Mouse (Mus musculus): ENCODE measurements around the gene Flad1.

The Flad1 gene

DNA sequence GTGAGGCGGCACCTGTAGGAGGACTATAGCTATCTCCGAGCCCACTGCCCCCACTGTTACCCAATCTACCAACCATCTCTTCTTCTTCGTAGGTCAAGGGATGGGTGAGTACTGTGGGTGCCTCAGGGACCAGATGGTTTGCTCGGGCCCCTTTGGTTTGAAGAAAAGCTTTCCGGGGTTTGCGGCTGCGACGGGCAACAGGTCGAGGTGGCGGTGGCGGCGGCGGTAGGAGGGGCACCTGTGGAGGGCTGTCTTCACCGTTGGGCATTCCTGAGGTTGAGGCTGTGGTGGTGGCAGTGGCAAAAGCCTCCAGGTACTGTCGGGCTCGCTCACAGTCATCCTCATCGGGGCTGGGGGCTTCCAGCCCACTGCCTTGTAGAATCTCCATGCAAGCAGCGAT is 31.0 kb downstream of the Flad1 start:
- DNase-seq, result no peak

DNA sequence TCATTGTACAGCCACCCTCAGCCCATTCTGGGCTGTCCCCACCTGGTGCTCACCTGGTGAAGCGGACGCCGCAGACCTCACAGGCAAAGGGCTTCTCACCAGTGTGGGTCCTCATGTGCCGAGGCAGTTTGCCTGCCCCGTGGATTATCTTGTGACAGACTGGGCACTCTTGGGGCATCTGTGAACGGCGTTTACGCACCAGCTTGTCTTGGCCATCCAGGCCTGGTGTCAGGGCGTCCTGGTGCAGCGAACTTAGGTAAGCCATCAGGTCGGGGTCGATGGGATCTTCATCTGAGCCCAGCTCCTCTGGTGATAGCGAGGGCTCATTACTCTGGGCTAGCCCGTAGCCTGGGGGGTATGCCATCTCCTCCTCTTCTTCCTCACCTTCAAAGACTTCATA is 31.4 kb downstream of the Flad1 start:
- DNase-seq, result no peak

DNA sequence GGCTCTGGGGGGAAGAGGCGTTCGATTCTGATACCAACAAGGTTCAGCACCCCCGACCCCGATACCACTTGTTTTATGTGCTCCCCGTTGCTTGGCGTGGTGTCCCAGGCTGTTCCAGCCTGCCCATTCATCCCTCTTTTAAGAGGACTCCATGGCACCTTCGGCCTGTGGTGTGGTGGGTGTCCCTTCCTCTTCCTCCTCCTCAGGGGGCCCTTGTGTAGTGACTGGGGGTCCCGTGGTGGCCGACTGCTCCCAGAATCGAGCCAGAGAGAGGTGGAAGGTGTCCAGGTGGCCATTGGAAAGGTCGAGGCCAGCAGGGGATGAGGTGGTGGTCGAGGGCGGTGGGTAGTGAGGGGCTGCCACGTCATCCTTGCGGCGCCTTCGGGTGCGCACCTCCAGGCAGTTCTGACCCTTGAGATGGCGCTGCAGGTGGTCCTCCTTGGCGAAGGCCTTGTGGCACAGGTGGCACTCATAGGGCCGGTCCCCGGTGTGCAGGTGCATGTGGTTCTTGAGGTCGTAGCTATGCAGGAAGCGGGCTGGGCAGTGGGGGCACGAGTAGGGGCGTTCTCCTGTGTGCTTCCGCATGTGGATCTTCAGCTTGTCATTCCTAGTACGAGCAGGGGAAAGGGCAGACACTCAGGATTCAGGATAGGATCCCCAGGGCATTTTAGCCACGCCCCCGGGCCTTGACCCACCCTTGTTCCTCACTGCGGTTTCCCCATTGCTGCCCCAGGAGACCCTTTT is 32.1 kb downstream of the Flad1 start:
- no peak for DNase-seq

DNA sequence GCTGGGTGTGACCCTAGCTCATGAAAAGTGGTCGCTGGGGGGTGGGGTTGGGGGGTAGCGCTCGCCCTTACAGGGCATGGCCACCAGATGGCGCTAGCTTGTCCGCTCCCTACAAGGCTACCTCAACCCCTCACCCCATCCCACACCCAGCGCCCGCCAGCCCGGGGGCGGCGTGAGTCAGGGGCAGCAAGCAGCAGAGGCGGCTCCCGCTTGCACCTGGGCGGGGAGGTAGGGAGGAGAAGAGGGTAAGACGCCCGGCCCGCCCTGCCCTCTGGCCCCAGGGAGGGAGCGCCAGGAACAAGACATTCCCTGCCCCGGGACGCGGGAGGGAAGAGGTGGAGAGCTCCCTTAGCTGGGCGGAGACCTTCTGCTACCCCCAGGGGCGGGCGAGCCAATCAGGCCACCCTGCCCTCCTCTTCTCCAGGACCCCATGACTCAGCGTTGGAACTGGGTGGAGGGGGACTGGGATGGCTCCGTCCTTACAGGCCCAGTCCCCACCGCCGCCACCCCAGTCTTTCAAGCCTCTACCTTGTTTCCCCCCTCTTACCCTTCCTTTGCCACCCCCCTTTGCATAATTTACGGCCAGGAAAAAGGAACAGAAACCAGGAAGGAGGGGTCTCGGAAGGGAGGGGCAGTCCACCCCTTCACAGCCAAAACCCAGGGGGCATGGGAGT is 33.1 kb downstream of the Flad1 start:
- DNase-seq, result peak; percentile 86

DNA sequence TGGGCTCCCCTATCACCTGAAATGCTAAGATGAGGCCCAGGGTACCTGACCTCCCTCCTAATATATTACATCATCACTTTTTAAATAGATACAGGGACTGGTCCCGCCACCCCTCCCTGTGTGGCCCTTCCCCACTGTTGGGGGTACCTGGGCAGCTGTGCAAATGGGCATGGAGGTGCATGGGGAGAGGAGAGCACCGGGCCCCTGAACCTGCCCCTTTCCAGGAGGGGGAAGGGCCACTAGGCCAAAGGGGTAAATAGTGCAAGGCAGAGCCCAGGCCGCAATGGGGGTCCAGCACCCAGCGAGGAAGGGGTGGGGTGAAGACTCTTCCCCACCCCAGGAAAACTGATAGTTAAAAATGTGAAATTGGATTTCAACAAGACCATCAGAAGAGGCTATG is 33.8 kb downstream of the Flad1 start:
- no peak for DNase-seq

DNA sequence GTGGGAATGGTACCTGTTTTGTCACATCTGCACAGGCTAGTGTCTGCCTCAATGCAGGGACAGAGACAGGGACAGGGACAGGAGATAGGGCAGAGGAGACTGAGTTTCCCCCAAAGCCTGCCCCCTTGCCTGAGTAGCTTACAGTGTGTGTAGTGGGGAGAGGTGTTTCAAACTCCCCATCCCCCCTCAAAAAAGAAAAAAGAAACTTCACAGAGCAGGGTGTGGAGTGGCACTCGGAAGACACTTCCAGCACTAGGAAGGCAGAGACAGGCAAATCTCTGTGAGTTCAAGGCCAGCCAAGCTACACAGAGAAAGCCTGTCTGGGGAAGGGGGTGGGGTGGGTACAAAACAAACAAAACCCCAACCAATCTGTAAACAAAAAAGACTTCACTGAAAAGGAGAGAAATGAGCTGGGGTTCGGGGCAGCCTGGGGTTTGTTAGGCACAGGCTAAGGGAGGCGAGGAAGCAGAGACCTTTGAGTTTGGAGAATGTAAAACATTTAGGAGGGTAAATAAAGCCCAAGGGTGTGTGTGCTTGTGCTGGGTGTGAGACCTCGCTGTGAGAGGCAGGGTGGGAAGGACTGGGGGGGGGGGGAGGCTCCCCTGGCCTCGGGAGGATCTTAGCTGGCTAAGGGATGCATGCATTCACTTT is 38.0 kb downstream of the Flad1 start:
- DNase-seq, result no peak

DNA sequence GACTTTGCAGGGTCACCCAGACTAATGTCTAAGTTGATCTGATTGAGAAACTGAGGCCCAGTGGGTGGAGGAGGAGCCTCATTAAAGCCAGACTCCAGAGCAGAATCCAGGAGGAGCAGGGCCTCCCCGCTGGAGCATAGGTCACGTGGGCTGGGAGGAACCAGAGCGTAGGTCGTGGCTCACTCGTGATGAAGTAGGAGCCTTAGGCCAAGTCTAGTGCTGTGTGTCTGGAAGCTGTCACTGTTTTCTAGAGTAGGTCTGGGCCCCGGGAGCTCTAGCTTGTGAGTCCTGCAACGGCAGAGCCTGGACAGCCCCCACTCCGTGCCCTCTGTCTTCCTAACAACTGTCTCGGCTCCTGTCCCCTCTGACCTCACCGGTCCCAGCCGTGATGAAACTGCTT is 44.3 kb downstream of the Flad1 start:
- no peak for DNase-seq

DNA sequence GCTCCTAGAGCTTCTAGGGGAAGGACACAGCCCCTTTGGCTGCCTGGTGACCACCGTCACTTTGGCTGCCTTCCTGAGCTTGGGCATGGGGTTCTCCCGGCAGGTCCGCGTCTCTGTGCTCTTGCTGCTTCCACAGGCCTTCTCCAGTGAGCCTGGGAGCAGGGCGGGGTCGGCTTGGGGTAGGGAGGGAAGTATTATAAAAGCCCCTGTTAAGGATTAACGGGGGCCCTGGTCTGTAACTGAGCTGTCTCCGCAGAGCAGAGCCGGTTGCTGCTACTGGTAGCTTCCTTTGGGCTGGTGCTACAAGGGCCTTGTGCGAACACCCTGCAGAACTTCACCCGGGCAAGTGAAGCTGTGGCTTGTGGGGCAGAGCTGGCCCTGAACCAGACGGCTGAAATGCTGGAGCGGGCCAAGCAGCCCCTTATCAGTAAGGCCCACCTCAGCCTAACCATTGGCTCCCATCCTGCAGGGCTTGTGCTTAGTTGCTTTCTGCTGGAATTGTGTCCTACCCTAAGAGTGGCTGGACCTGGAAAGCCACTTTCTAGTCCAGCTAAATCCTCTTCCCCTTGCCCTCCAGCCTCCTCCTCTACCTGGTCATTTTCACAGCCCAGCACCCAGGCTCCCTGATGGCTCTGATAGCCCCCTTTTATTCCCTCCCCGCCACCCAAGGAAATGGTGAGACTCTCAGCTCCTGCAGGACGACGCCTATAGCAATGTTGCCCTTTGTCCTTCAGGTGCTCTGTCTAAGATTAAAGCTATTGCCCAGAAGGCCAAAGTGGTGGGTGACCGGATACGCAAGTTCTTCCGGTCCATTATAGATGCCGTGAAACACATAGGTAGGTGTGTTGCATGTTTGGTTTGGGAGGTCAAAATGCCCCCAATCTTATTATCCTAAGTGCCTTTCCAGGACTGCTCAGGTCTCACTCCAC is 45.9 kb downstream of the Flad1 start:
- DNase-seq, result no peak

DNA sequence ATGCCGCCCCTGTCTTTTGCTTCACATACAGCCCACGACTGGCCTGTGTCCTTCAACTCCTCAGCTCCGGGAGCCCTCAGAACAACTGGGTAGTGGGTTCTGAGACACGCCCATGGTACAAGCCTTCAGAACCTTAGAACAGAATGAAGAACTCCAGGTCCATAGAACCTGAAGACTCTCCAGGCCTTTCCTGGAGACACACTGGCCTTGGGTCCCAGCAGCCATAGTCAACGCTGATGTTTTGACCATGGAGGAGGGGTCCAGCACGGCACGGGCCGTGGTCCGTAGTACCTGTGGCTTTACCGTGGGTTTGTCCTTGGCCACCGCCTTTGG is 46.6 kb downstream of the Flad1 start, which contains the start of gene Dcst1:
TSS of gene Dcst1 (minus strand) at position 101 of the 333 bp plus-strand sequence.
- DNase-seq, result no peak

DNA sequence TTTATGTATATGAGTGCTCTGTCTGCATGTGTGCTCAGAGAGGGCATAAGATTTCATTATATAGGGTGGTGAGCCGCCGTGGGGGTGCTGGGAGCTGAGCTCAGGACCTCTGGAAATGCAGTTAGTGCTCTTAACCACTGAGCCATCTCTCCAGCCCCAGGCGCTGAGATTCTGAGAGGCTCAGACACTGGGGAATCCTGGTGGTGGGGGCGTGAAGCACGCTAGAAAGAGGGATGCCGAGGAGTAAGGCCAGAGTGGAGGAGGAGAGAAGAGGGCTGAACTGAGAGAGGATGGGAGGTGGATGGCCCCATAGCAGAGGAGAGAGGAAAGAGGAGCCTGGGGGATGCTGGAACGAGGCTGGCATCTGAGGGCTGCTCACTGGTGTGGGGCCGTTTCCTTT is 47.0 kb downstream of the Flad1 start:
- no peak for DNase-seq

DNA sequence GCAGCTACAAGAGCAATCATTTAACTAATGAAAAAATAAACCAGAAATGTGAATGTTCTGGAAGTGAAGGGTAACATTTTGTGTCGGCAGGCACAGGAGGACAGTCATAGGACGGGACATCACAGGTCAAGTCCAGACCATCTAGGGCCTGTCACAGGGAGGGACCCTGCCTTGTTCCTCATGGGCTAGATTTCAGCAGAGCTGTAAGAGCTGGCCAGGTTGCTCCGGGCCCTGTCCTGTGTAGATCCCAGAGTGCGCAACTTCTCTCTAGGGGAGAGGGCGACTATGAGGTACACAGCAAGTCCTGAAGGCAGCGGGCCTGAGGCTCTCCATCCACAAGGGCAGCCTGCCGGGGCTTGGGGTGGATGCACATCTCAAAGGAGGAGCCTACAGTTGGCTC is 50.0 kb downstream of the Flad1 start, which contains the start of gene Dcst2:
TSS of gene Dcst2 (plus strand) at position 301 of the 400 bp plus-strand sequence.
- no peak for DNase-seq

DNA sequence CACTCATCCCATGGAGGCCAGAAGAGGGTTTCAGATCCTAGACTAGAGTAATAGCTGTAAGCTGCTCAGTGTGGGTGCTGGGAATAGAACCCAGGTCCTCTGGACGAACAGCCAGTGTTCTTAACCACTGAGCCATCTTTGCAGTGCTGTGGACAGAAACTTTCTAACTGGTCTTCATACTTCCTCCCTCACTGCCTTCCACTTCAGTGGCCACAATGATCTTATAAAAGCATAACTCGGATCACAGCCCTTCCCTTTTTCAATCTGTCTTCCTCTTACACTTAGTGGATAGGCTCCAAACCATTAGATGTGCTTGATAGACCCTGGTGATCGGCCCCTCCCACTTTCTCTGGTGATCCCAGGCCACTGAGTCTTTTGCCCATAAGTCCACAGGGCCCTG is 51.4 kb downstream of the Flad1 start:
- no peak for DNase-seq

DNA sequence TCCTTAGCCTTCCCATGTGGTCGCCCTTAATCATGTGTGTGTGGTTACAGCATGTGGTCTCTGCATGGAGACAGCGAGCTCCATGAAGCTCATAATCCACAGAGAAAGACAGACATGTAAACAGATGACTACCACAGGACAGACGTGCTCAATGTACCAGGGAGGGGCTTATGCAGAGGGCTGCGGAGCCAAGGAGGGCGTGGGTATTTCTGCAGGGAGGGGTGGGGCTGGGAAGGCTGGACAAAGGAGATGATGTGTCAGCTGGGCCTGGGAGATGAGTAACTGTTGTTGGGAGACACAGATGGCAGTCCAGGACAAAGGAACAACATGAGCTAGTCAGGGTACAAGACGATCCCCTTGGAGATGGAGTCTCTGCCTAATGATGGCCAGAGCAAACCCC is 52.0 kb downstream of the Flad1 start:
- peak; percentile 30 for DNase-seq

DNA sequence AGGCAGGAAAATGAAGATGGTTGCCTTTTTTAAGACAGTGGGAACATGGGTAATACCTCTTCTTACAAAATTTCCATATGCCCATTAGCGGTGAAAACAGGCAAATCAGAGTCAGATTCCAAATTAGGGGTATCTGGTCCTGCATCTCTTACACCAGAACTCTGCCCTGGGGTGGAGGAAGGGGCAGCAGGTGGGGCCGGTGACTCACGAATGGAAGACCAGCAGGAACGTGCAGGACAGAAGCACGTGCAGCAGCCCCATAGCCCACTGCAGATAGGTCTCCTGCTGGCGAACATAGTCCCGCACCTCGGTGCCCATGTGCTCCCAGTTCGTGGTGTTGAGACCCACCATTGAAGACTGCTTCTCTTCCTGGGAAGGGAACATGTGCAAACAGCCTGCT is 55.6 kb downstream of the Flad1 start:
- no peak for DNase-seq

DNA sequence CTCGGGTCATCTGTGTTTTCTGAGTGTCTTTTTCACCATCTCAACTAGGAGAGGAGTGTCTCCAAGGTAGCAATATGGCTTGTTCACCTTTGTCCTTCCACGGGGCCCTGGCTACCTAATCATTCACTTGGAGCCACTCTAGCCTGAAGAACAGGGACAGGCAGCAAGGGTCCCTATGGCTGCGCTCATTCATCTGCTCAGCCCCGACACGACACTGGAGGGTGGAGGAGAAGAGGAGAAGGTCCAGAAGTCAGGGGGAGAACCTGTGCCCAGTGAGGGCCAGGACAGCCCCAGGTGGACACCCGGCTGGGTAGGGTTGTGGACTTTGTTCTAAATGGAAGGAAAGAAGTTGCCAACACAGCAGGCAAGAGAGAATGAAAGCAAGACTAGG is 56.2 kb downstream of the Flad1 start:
- no peak for DNase-seq

DNA sequence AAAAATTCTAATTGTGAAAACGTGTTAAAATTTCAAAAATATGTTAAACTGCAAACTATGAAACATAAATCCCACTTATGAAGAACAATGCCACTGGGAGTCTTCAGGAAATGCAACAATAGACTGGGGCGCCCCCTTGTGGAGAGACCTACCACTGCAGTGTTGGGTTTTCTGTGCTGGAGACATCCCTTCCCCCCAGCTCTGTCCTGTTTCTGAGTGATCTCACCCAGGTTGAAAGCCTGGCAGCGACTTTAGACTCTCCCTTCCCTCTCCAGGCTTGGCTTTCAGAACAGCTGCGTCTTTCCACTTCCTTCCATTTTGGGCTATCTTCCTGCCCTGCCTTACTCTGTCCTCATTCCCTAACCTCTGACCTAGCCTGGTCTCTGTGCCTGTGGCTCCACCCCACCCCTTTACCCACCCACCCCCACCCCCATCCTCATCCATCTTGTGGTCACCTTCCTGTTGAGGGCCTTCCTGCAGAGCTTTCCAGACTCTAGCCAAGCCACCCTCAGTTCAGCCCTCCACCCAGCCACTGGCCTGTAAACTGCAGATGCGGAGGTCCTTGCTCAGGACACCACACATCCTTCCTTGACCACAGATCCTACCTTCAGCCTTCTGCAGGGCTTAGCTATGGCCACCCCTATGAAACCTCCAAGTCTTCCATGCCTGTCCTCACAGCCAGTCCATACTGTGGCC is 56.7 kb downstream of the Flad1 start:
- peak; percentile 95 for DNase-seq

DNA sequence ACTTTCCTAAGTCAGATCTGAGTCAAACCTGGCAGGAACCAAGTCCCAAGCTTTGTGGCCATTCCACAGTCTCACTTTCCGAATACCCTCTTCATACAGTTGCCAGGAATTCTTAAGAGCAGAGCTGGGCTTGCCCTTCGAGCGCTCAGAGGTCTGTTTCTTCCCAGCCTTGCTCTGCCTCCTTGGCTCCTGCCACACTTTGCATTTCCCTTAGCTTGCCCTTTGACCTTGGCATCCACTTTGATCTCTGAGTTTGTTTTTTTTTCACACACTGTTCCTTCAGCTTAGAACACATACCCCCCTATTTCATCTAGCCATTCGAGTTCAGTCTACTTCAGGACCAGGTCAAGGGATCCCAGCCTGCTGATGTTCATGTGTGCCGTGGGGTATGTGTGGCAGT is 60.4 kb downstream of the Flad1 start:
- no peak for DNase-seq
